Mouse (Mus musculus) neural tube, embryonic 14.5 days (tissue): Measurements from ENCODE around the gene Abcb1b. TPM values are rescaled to one million over a fixed set of nuclear protein-coding genes. Genes with fewer than 3 reads are reported as not detected.

Experiments
- ATAC-seq: fragments of 200-750 bp; cut with Nextera tagmentation; 2 replicates; pipeline ENCODE4 v1.8.0; 2017; ENCODE audit warnings: low read depth, mild to moderate bottlenecking, moderate TSS enrichment, moderate library complexity
- H3K27ac ChIP-seq: fragments of 300-500 bp; sonication (generic); 2 replicates; pipeline ENCODE4 v1.5.1; 2014; ENCODE audit warnings: low read depth, mild to moderate bottlenecking, control low read depth, low read length, moderate library complexity, mixed read lengths
- H3K27me3 ChIP-seq: fragments of 300-500 bp; sonication (generic); 2 replicates; pipeline ENCODE4 v1.6.1; 2014; ENCODE audit warnings: low read length; ENCODE audit not compliant: control insufficient read depth, insufficient read depth
- H3K36me3 ChIP-seq: fragments of 300-500 bp; sonication (generic); 2 replicates; pipeline ENCODE4 v1.6.1; 2014; ENCODE audit warnings: low read length, mixed read lengths; ENCODE audit not compliant: control insufficient read depth, insufficient read depth
- H3K4me1 ChIP-seq: fragments of 300-500 bp; sonication (generic); 2 replicates; pipeline ENCODE4 v1.6.1; 2014; ENCODE audit warnings: low read length; ENCODE audit not compliant: control insufficient read depth, insufficient read depth
- H3K4me2 ChIP-seq: fragments of 300-500 bp; sonication (generic); 2 replicates; pipeline ENCODE4 v1.6.1; 2014; ENCODE audit warnings: mild to moderate bottlenecking, low read depth, low read length, control low read depth
- H3K4me3 ChIP-seq: fragments of 300-500 bp; sonication (generic); 2 replicates; pipeline ENCODE4 v1.5.1; 2014; ENCODE audit warnings: low read depth, low read length, control low read depth, mixed read lengths
- H3K9ac ChIP-seq: fragments of 300-500 bp; sonication (generic); replicated peaks from 2 replicates; pipeline ENCODE4 v1.6.1; 2014; ENCODE audit warnings: low read depth, mild to moderate bottlenecking, control low read depth, low read length, mixed read lengths
- H3K9me3 ChIP-seq: fragments of 300-500 bp; sonication (generic); 2 replicates; pipeline ENCODE4 v1.6.1; 2016; ENCODE audit warnings: low read length; ENCODE audit not compliant: control insufficient read depth
- WGBS: fragments of 180-500 bp; shearing (Covaris S2); extraction: QIAGEN DNeasy Blood & Tissue Kit; methylation state at CpG from one replicate; pipeline ENCODE4 v1.1.7; 2014; 5-methylcytosine and 5-hydroxymethylcytosine counted together
- polyA plus RNA-seq: library from polyadenylated mRNA; unstranded; fragments of >200 nt; fragmentation: Nextera tagmentation; extraction: Ambion mirVana; gene quantifications from 2 replicates; pipeline ENCODE4 v1.2.1, GENCODE M21; 2014

The Abcb1b gene
- polyA plus RNA-seq, 1 experiment from 2014 or later = 0.51 TPM

- Histone ChIP-seq H3K27me3 (no peaks in the 10 kb centered on the region), H3K27ac (no peak overlapping the region), H3K36me3 (no peaks in the 10 kb centered on the region), H3K9ac (no peak overlapping the region), H3K4me2 (no peak overlapping the region), H3K4me3 (no peak overlapping the region), H3K9me3 (no peaks in the 10 kb centered on the region), H3K4me1 (no peaks in the 10 kb centered on the region)
- no peak for ATAC-seq
- WGBS = 88% methylated on average over 2 of the region's 2 CpGs
Measured at GRCm38 (mm10) chr5:8885837-8886236, 87.9 kb downstream of the Abcb1b start.

GRCm38 (mm10) chr5:8893300-8894103, 95.6 kb downstream of the Abcb1b start, which contains the start of gene Abcb4:
TSS of gene Abcb4 (plus strand) at chr5:8893717.
- no peaks in the 10 kb centered on the region for H3K9me3 ChIP-seq
- WGBS = under 1% methylated on average over 65 of the region's 65 CpGs
- H3K4me3 ChIP-seq = peak within 1 kb of the TSS; percentile 60
- H3K9ac ChIP-seq = peak within 1 kb of the TSS; percentile 67
- no peak within 1 kb of the TSS for H3K27ac ChIP-seq
- H3K36me3 ChIP-seq = no peaks in the 10 kb centered on the region
- no peaks in the 10 kb centered on the region for H3K27me3 ChIP-seq
- peak within 1 kb of the TSS; percentile 92 for H3K4me2 ChIP-seq
- no peaks in the 10 kb centered on the region; the same call in 1 of the 2 replicates for H3K4me1 ChIP-seq
- peak; percentile 96 for ATAC-seq

GRCm38 (mm10) chr5:8894104-8894425, 96.1 kb downstream of the Abcb1b start:
- no peak; the same call in 1 of the 2 replicates for ATAC-seq
- H3K27me3 ChIP-seq = no peaks in the 10 kb centered on the region
- peak overlapping the region; percentile 67 for H3K9ac ChIP-seq
- H3K4me1 ChIP-seq = no peaks in the 10 kb centered on the region; the same call in 1 of the 2 replicates
- no peak overlapping the region for H3K27ac ChIP-seq
- peak overlapping the region; percentile 92 for H3K4me2 ChIP-seq
- H3K4me3 ChIP-seq = peak overlapping the region; percentile 60
- 6% methylated on average over 15 of the region's 15 CpGs for WGBS
- no peaks in the 10 kb centered on the region for H3K36me3 ChIP-seq
- no peaks in the 10 kb centered on the region for H3K9me3 ChIP-seq

GRCm38 (mm10) chr5:8894641-8895490, 96.9 kb downstream of the Abcb1b start:
- Histone ChIP-seq H3K36me3 (no peaks in the 10 kb centered on the region), H3K27ac (no peak overlapping the region), H3K4me3 (no peak overlapping the region), H3K27me3 (no peaks in the 10 kb centered on the region), H3K9ac (no peak overlapping the region), H3K4me1 (no peaks in the 10 kb centered on the region; the same call in 1 of the 2 replicates), H3K9me3 (no peaks in the 10 kb centered on the region), H3K4me2 (no peak overlapping the region)
- no peak for ATAC-seq
- 65% methylated on average over 15 of the region's 15 CpGs for WGBS

- Histone ChIP-seq H3K9ac (no peak overlapping the region), H3K27ac (no peak overlapping the region), H3K4me3 (no peak overlapping the region), H3K36me3 (no peaks in the 10 kb centered on the region), H3K9me3 (no peaks in the 10 kb centered on the region), H3K27me3 (no peaks in the 10 kb centered on the region), H3K4me2 (no peak overlapping the region), H3K4me1 (no peaks in the 10 kb centered on the region; the same call in 1 of the 2 replicates)
- 70% methylated on average over 1 of the region's 1 CpGs for WGBS
- no peak for ATAC-seq
Measured at GRCm38 (mm10) chr5:8896198-8896597, 98.3 kb downstream of the Abcb1b start.

GRCm38 (mm10) chr5:8898246-8898645, 100.3 kb downstream of the Abcb1b start:
- H3K9ac ChIP-seq = no peak overlapping the region
- H3K36me3 ChIP-seq = no peaks in the 10 kb centered on the region
- no peak overlapping the region for H3K4me3 ChIP-seq
- no peaks in the 10 kb centered on the region for H3K27me3 ChIP-seq
- H3K27ac ChIP-seq = no peak overlapping the region
- WGBS = 75% methylated on average over 3 of the region's 3 CpGs
- H3K4me2 ChIP-seq = no peak overlapping the region
- ATAC-seq = no peak
- no peaks in the 10 kb centered on the region for H3K9me3 ChIP-seq
- no peaks in the 10 kb centered on the region; the same call in 1 of the 2 replicates for H3K4me1 ChIP-seq

GRCm38 (mm10) chr5:8901001-8901400, 103.1 kb downstream of the Abcb1b start:
- Histone ChIP-seq H3K4me2 (no peak overlapping the region), H3K4me1 (no peaks in the 10 kb centered on the region), H3K4me3 (no peak overlapping the region), H3K9me3 (no peaks in the 10 kb centered on the region), H3K27ac (no peak overlapping the region), H3K27me3 (no peaks in the 10 kb centered on the region), H3K9ac (no peak overlapping the region), H3K36me3 (no peaks in the 10 kb centered on the region)
- ATAC-seq = no peak
- WGBS = 83% methylated on average over 1 of the region's 1 CpGs

- H3K27ac ChIP-seq = no peak overlapping the region
- no peak overlapping the region for H3K9ac ChIP-seq
- no peak overlapping the region for H3K4me2 ChIP-seq
- no peaks in the 10 kb centered on the region for H3K36me3 ChIP-seq
- no peak for ATAC-seq
- no peaks in the 10 kb centered on the region for H3K4me1 ChIP-seq
- no peaks in the 10 kb centered on the region for H3K9me3 ChIP-seq
- no peaks in the 10 kb centered on the region for H3K27me3 ChIP-seq
- no peak overlapping the region for H3K4me3 ChIP-seq
- 61% methylated on average over 6 of the region's 6 CpGs for WGBS
Measured at GRCm38 (mm10) chr5:8902141-8902817, 104.3 kb downstream of the Abcb1b start.
